Mouse (Mus musculus) right cerebral cortex, postnatal 36 days (tissue): Measurements from ENCODE around the gene Akt3.
A peak's percentile ranks its signal among the peaks of the same experiment; 100 is the strongest.

Experiments
- DNase-seq, 2 experiments: peaks; one replicate each; pipeline ENCODE4 v3.0.0; 2022; ENCODE audit warnings: low spot score in 2 of 2, mixed read lengths in 1 of 2

Akt3 gene

GRCm38 (mm10) chr1:177010607-177011302 is 247.2 kb downstream of the Akt3 start:
- no peak for DNase-seq

GRCm38 (mm10) chr1:177010041-177010440 is 248.0 kb downstream of the Akt3 start:
- no peak for DNase-seq

- DNase-seq, result no peak
These were observed 249.2 kb downstream of the Akt3 start for GRCm38 (mm10) chr1:177008777-177009176.

GRCm38 (mm10) chr1:177007405-177007804 is 250.6 kb downstream of the Akt3 start:
- no peak for DNase-seq

GRCm38 (mm10) chr1:177004041-177004741 is 253.8 kb downstream of the Akt3 start:
- no peak for DNase-seq

- no peak for DNase-seq
These were observed 255.1 kb downstream of the Akt3 start for GRCm38 (mm10) chr1:177002951-177003350.

GRCm38 (mm10) chr1:176999011-176999410 is 259.0 kb downstream of the Akt3 start:
- no peak for DNase-seq

GRCm38 (mm10) chr1:176997711-176998689 is 260.0 kb downstream of the Akt3 start:
- no peak for DNase-seq

- no peak for DNase-seq
These were observed 260.7 kb downstream of the Akt3 start for GRCm38 (mm10) chr1:176997254-176997653.

- DNase-seq, result peak; percentile 55 to 70
These were observed 261.3 kb downstream of the Akt3 start for GRCm38 (mm10) chr1:176996630-176997201.

- DNase-seq, result no peak
These were observed 261.8 kb downstream of the Akt3 start for GRCm38 (mm10) chr1:176996166-176996565.

- DNase-seq, result no peak
These were observed 262.6 kb downstream of the Akt3 start for GRCm38 (mm10) chr1:176995419-176995775.

- DNase-seq, result no peak
These were observed 263.1 kb downstream of the Akt3 start for GRCm38 (mm10) chr1:176994707-176995418.

- no peak for DNase-seq
These were observed 263.9 kb downstream of the Akt3 start for GRCm38 (mm10) chr1:176994087-176994486.

GRCm38 (mm10) chr1:176993141-176994010 is 264.6 kb downstream of the Akt3 start:
- no peak for DNase-seq

GRCm38 (mm10) chr1:176992517-176992916 is 265.5 kb downstream of the Akt3 start:
- no peak for DNase-seq

GRCm38 (mm10) chr1:176991473-176991872 is 266.5 kb downstream of the Akt3 start:
- DNase-seq, result no peak

GRCm38 (mm10) chr1:176986990-176987740 is 270.8 kb downstream of the Akt3 start:
- DNase-seq, result no peak

GRCm38 (mm10) chr1:176986275-176986674 is 271.7 kb downstream of the Akt3 start:
- DNase-seq, result no peak
